Mouse (Mus musculus): Measurements from ENCODE around the gene Slc25a54. TPM values are rescaled to one million over a fixed set of nuclear protein-coding genes. Genes with fewer than 3 reads are reported as not detected.

Gene Slc25a54
- not detected in 2 replicates for polyA plus RNA-seq (2015; fragmentation: Nextera tagmentation; extraction: Ambion mirVana)

DNA sequence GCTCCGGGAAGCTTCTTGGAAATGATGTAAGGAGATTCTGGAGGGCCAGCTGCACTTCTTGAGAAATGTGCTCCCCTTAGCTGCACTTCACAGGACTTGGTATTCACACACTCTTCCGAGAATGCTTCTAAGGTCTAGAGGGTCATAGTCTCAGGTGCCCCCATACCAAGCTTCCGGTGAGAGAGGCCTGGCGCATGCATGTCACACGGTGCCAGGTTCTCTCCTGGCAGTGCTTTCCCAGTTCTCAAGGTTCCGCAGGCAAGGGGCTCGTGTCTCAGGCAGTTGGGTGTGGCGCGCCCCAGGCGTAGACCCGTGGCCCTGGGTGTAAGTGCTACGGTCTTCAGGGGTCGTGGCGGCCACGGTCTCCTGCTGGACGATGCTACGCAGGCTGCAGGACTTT is at the start of gene Slc25a54:
TSS of gene Slc25a54 (plus strand) at position 301 of the 400 bp plus-strand sequence.
- ATAC-seq (replicated peaks), result no peak
- Histone ChIP-seq H3K4me3 (no peak within 1 kb of the TSS), H3K36me3 (replicated peaks) (no peaks in the 10 kb centered on the region), H3K9me3 (no peaks in the 10 kb centered on the region), H3K4me2 (no peak within 1 kb of the TSS), H3K27me3 (replicated peaks) (no peaks in the 10 kb centered on the region), H3K27ac (no peak within 1 kb of the TSS), H3K4me1 (no peaks in the 10 kb centered on the region), H3K9ac (no peak within 1 kb of the TSS)
- 93% methylated on average over 17 of the region's 17 CpGs for WGBS

DNA sequence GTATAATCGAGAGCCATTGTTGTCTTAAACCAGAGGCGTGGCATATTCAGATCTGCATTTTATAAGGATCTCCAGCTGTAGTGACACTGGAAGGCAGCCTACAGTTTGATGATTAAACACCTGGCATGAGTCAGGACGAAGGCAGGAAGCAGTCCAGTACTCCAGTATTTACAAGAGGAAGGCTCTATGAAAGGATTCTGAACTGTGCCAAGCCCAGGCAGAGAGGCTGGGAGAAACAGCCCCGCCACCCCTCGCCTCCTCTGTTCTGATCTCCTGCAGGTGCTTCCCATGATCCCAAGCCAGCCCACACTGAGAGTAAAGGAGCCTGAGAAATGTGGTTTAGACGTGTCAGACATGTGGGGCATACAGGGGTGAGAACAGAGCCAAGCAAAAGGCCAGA is 49.5 kb upstream of the Slc25a54 start:
- H3K36me3 ChIP-seq (replicated peaks), result no peaks in the 10 kb centered on the region
- H3K27ac ChIP-seq, result no peak overlapping the region
- no peak overlapping the region for H3K4me3 ChIP-seq
- ATAC-seq (replicated peaks), result no peak
- no peaks in the 10 kb centered on the region for H3K9me3 ChIP-seq
- peaks cover 13% of the 10 kb centered on the region for H3K4me1 ChIP-seq
- H3K9ac ChIP-seq, result no peak overlapping the region
- no peak overlapping the region for H3K4me2 ChIP-seq
- no peaks in the 10 kb centered on the region for H3K27me3 ChIP-seq (replicated peaks)
- WGBS, result 38% methylated on average over 6 of the region's 6 CpGs

DNA sequence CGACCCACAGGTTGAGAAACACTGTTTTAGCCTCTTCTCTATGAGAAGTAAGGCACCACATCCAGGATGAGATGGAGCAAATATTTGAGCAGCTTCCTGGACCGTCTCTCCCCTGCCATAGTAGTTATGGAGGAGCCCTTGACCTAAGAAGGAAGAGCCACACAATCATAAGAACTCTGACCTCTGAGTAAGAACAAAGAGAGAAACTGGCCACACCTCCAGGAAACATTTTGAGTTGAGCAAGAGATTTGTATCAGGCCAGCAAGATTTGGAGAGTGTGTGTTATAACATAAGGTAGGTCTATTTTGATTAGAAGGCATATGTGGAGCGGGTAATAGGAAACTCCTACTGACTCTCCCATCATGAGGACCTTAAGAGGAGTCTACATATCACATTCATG is 48.6 kb upstream of the Slc25a54 start:
- no peaks in the 10 kb centered on the region for H3K27me3 ChIP-seq (replicated peaks)
- no peaks in the 10 kb centered on the region for H3K9me3 ChIP-seq
- H3K4me2 ChIP-seq, result no peak overlapping the region
- no peak overlapping the region for H3K4me3 ChIP-seq
- H3K27ac ChIP-seq, result no peak overlapping the region
- 86% methylated on average over 3 of the region's 3 CpGs for WGBS
- no peaks in the 10 kb centered on the region for H3K36me3 ChIP-seq (replicated peaks)
- no peak overlapping the region for H3K9ac ChIP-seq
- 0 out of 2 replicates have a peak, but pooled peaks cover 6% of the 10 kb centered on the region for H3K4me1 ChIP-seq
- ATAC-seq (replicated peaks), result no peak

- H3K36me3 ChIP-seq (replicated peaks), result no peaks in the 10 kb centered on the region
- H3K4me1 ChIP-seq, result 0 out of 2 replicates have a peak, but pooled peaks cover 4% of the 10 kb centered on the region
- no peak for ATAC-seq (replicated peaks)
- H3K9me3 ChIP-seq, result no peaks in the 10 kb centered on the region
- H3K4me3 ChIP-seq, result no peak overlapping the region
- H3K4me2 ChIP-seq, result no peak overlapping the region
- 73% methylated on average over 2 of the region's 2 CpGs for WGBS
- no peak overlapping the region for H3K9ac ChIP-seq
- H3K27me3 ChIP-seq (replicated peaks), result no peaks in the 10 kb centered on the region
- H3K27ac ChIP-seq, result no peak overlapping the region
Observed at GRCm38 (mm10) chr3:109032306-109032705, 48.0 kb upstream of the Slc25a54 start.

- ATAC-seq (replicated peaks), result no peak
- 0 out of 2 replicates have a peak, but pooled peaks cover 2% of the 10 kb centered on the region for H3K4me1 ChIP-seq
- H3K4me2 ChIP-seq, result no peak overlapping the region
- WGBS, result 75% methylated on average over 1 of the region's 1 CpGs
- H3K9ac ChIP-seq, result no peak overlapping the region
- H3K36me3 ChIP-seq (replicated peaks), result no peaks in the 10 kb centered on the region
- no peaks in the 10 kb centered on the region for H3K27me3 ChIP-seq (replicated peaks)
- H3K9me3 ChIP-seq, result no peaks in the 10 kb centered on the region
- no peak overlapping the region for H3K27ac ChIP-seq
- no peak overlapping the region for H3K4me3 ChIP-seq
Observed at GRCm38 (mm10) chr3:109034411-109034810, 45.9 kb upstream of the Slc25a54 start.

GRCm38 (mm10) chr3:109040908-109041307 is 39.4 kb upstream of the Slc25a54 start:
- H3K27me3 ChIP-seq (replicated peaks), result no peaks in the 10 kb centered on the region
- no peak for ATAC-seq (replicated peaks)
- H3K4me1 ChIP-seq, result no peaks in the 10 kb centered on the region
- H3K36me3 ChIP-seq (replicated peaks), result no peaks in the 10 kb centered on the region
- H3K4me3 ChIP-seq, result no peak overlapping the region
- 91% methylated on average over 4 of the region's 4 CpGs for WGBS
- no peak overlapping the region for H3K9ac ChIP-seq
- H3K27ac ChIP-seq, result no peak overlapping the region
- no peak overlapping the region for H3K4me2 ChIP-seq
- no peaks in the 10 kb centered on the region for H3K9me3 ChIP-seq

DNA sequence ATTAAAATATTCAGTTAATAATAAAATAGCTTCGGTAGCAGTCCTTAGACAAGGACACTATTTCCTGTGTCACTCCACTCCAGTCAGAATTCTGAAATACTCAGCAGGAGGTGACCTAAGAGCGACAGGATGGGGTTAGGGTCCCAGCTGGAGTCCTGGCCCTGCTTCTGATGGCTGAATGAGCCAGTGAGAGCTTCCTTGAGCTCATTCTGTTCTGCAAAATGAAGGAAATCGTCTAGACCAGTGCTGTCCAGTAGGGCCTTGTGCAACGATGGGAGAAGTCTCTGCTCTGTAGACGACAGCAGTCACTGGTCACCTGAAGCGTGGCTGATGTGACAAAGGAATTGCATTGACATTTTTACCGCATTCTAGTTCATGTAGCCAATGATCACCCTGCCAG is 36.9 kb upstream of the Slc25a54 start:
- 45% methylated on average over 7 of the region's 7 CpGs for WGBS
- H3K27ac ChIP-seq, result no peak overlapping the region
- H3K36me3 ChIP-seq (replicated peaks), result no peaks in the 10 kb centered on the region
- H3K4me1 ChIP-seq, result no peaks in the 10 kb centered on the region
- no peak overlapping the region for H3K4me2 ChIP-seq
- H3K9me3 ChIP-seq, result no peaks in the 10 kb centered on the region
- H3K9ac ChIP-seq, result no peak overlapping the region
- H3K27me3 ChIP-seq (replicated peaks), result no peaks in the 10 kb centered on the region
- ATAC-seq (replicated peaks), result no peak
- H3K4me3 ChIP-seq, result no peak overlapping the region

GRCm38 (mm10) chr3:109046428-109046827 is 33.8 kb upstream of the Slc25a54 start:
- 91% methylated on average over 3 of the region's 3 CpGs for WGBS

DNA sequence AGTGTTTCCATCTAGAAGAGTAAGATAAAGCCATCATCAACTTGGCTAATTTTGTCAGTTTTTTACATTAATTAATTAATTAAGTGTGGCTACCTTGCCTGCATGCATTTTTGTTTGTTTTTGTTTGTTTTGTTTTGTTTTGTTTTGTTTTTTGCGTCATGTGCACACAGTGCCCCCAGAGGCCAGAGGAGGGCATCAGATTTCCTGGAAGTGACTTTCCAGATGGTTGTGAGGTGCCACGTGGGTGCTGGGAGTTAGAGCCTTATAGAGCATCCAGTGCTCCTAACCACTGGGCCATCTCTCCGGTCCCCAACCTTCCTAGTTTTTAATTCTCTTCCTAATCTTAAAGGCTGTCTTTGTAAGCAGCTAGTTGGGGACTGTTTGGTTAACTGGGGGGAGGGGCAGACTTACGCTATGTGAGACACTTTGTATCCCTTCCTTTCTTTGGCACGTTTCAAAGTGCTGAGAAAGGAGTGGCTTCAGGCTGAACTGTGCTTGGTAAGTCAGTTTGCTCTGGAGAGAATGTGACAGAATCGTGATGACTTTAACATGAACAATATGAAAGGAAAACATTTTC is 32.5 kb upstream of the Slc25a54 start:
- H3K9me3 ChIP-seq, result no peaks in the 10 kb centered on the region
- no peaks in the 10 kb centered on the region for H3K36me3 ChIP-seq (replicated peaks)
- no peak overlapping the region for H3K4me3 ChIP-seq
- ATAC-seq (replicated peaks), result no peak
- no peak overlapping the region for H3K4me2 ChIP-seq
- H3K9ac ChIP-seq, result no peak overlapping the region
- no peak overlapping the region for H3K27ac ChIP-seq
- no peaks in the 10 kb centered on the region for H3K27me3 ChIP-seq (replicated peaks)
- 46% methylated on average over 6 of the region's 6 CpGs for WGBS
- no peaks in the 10 kb centered on the region for H3K4me1 ChIP-seq

More at GRCm38 (mm10) chr3:109046428-109046827, 33.8 kb upstream of the Slc25a54 start:
- Histone ChIP-seq H3K9ac (no peak overlapping the region), H3K27me3 (replicated peaks) (no peaks in the 10 kb centered on the region), H3K4me2 (no peak overlapping the region), H3K27ac (no peak overlapping the region), H3K36me3 (replicated peaks) (no peaks in the 10 kb centered on the region), H3K4me3 (no peak overlapping the region), H3K4me1 (no peaks in the 10 kb centered on the region), H3K9me3 (no peaks in the 10 kb centered on the region)
- ATAC-seq (replicated peaks), result no peak

DNA sequence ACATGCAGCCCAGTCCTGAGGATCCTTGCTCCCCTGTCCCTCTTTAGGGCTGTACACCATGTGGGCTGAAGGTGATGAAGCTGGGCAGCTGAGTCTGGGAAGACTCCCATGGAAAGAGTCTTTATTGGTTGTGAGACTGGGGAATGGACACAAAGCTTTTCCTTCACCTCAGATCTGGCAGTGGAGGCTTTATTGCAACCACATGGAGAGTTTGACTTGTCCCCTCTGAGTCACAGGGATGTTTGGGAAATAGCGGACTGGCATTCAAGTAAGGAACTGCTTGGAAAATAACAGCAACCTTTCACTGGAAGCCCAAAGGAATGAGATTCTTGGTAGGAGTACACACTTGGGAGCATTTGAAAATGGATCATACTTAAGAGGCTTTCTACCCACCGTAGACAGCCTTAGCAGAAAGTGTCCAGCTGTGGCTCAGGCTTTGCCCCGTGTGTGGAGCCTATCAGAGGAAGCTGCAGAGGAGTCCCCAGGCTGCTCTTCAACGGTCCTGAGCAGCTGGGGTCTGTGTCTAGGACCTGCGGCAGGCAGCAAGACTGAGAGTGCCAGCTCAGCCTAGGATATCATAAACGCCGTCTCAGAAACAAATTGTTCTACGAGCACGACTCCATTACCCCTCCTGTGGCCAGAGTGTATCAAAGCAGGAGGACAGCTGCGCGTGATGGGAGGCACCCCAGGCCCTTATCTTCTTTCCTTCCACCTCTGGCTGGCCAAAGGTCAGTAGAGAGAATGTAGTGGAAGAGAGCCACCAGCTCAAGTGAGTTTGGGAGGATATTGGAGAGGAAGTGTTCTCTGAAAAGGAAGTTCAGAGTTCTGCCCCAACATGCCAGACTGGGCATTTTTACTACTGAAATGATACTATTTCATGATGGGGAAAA is 29.0 kb upstream of the Slc25a54 start:
- Histone ChIP-seq H3K4me2 (no peak overlapping the region), H3K36me3 (replicated peaks) (no peaks in the 10 kb centered on the region), H3K4me1 (no peaks in the 10 kb centered on the region), H3K27me3 (replicated peaks) (no peaks in the 10 kb centered on the region), H3K9ac (no peak overlapping the region), H3K9me3 (no peaks in the 10 kb centered on the region), H3K27ac (no peak overlapping the region), H3K4me3 (no peak overlapping the region)
- ATAC-seq (replicated peaks), result no peak
- WGBS, result 65% methylated on average over 11 of the region's 11 CpGs

- ATAC-seq (replicated peaks), result no peak
- WGBS, result 85% methylated on average over 6 of the region's 6 CpGs
Observed at GRCm38 (mm10) chr3:109051946-109052331, 28.3 kb upstream of the Slc25a54 start.

GRCm38 (mm10) chr3:109059903-109060302 is 20.4 kb upstream of the Slc25a54 start:
- Histone ChIP-seq H3K4me3 (no peak overlapping the region), H3K4me2 (no peak overlapping the region), H3K27ac (no peak overlapping the region), H3K9me3 (no peaks in the 10 kb centered on the region), H3K9ac (no peak overlapping the region), H3K4me1 (no peaks in the 10 kb centered on the region), H3K27me3 (replicated peaks) (0 out of 2 replicates have a peak, but pooled peaks cover 3% of the 10 kb centered on the region), H3K36me3 (replicated peaks) (no peaks in the 10 kb centered on the region)
- 65% methylated on average over 8 of the region's 8 CpGs for WGBS
- ATAC-seq (replicated peaks), result no peak

More at GRCm38 (mm10) chr3:109051946-109052331, 28.3 kb upstream of the Slc25a54 start:
- Histone ChIP-seq H3K27me3 (replicated peaks) (no peaks in the 10 kb centered on the region), H3K9ac (no peak overlapping the region), H3K4me2 (no peak overlapping the region), H3K9me3 (no peaks in the 10 kb centered on the region), H3K4me1 (no peaks in the 10 kb centered on the region), H3K36me3 (replicated peaks) (no peaks in the 10 kb centered on the region), H3K4me3 (no peak overlapping the region), H3K27ac (no peak overlapping the region)
